Mouse (Mus musculus): ENCODE results near the gene Pmp22.

The Pmp22 gene

GRCm38 (mm10) chr11:63163986-63164682 lies 35.4 kb downstream of the Pmp22 start:
- DNase-seq = no peak

- no peak for DNase-seq
These were observed 36.1 kb downstream of the Pmp22 start for GRCm38 (mm10) chr11:63164756-63165484.

GRCm38 (mm10) chr11:63167826-63168225 lies 39.0 kb downstream of the Pmp22 start:
- no peak for DNase-seq

- no peak for DNase-seq
These were observed 39.9 kb downstream of the Pmp22 start for GRCm38 (mm10) chr11:63168551-63169258.

GRCm38 (mm10) chr11:63171977-63172376 lies 43.2 kb downstream of the Pmp22 start:
- peak; percentile 61 for DNase-seq

- DNase-seq = peak; percentile 13
These were observed 44.8 kb downstream of the Pmp22 start for GRCm38 (mm10) chr11:63173604-63174003.

- peak; percentile 25 for DNase-seq
These were observed 46.5 kb downstream of the Pmp22 start for GRCm38 (mm10) chr11:63175302-63175701.

GRCm38 (mm10) chr11:63176416-63176815 lies 47.6 kb downstream of the Pmp22 start:
- no peak for DNase-seq

GRCm38 (mm10) chr11:63180262-63181101 lies 51.7 kb downstream of the Pmp22 start:
- DNase-seq = no peak

GRCm38 (mm10) chr11:63188803-63189202 lies 60.0 kb downstream of the Pmp22 start:
- DNase-seq = no peak

- DNase-seq = no peak
These were observed 69.3 kb downstream of the Pmp22 start for GRCm38 (mm10) chr11:63198070-63198469.

- DNase-seq = no peak
These were observed 73.3 kb downstream of the Pmp22 start for GRCm38 (mm10) chr11:63201989-63202535.

All from lung, postnatal 14 days (tissue).